Mouse (Mus musculus) NIH3T3 (cell line): Measurements from ENCODE around the gene Hoxa5.

ENCODE experiments used
- DNase-seq: peaks from one replicate; pipeline ENCODE4 v3.0.0-alpha.2; 2012; ENCODE audit warnings: low read depth

Hoxa5 gene

DNA sequence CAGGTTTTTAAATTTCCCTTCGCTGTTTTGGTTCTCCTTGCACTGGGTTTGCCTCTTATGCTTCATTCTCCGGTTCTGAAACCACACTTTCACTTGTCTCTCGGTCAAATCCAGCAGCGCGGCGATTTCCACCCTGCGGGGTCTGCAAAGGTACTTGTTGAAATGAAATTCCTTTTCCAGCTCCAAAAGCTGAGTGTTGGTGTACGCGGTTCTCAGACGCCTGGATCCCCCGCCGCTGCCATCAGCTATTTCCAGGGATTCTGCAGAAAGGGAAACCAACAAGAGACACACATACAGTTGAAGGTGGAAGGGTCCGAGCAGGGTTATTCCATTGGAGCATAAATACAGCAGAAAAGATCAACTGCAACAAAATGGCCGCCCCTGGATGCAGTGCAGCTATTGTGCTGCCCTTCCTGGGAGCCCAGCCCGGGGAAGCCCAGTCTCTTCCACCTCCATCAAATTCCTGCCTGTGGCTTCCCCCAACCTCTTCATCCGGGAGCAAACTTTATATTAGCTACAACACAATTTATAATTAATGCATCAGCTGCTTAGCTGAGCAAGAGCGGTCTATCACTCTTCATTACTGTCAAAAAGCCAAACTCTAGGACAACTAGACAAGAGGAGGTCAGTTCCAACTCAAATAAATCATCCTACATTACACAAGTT lies 40.9 kb downstream of the Hoxa5 start:
- DNase-seq: peak; percentile 84

GRCm38 (mm10) chr6:52162611-52163365 lies 41.6 kb downstream of the Hoxa5 start:
- DNase-seq: peak; percentile 58

DNA sequence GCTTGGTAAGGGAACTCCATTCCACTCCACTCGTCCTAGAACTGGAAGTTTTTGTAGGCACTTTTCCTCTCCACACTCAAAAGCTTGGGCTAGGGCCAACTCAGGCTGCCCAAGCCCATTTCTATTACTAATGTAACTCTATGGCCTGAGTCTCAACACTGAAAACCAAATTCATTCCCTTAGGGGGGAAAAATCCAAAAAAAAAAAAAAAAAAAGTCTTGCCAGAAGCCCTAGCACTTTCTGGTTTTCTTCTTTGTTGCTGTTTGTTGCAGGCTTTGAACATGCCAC lies 42.4 kb downstream of the Hoxa5 start:
- peak; percentile 88 for DNase-seq

DNA sequence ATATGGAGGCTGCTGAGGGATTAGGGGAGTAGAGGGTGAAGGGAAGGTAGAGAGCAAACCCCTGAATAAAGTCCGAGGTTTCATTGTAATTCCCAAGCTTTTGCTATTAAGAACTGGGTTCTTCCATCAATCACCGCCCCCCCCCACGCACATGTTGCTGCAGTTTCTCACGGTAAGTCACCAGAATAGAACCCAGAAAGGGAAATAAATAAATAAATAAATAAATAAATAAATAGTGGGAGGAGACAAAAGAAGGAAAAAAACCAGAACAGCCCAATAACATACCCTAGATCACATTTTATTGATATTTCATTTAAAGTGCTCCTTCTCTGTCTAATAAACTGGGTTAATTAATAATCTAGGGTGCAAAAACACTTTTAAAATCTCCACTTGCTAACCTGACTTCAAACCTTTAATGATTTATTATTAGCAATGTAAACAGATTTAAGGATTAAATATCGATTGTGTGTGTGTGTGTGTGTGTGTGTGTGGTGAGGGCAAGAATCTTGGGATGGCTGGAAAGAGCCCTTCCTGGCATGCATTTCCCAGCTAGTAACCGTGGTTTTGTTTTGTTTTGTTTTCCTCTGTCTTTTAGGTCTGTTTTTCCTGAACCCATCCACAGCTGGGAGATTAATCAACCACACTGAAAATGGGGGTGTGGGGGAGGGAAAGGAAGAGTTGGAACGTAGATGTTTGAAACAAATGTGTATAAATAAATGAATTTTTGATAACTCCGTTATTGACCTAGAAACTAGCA lies 42.9 kb downstream of the Hoxa5 start:
- DNase-seq: no peak

- peak; percentile 96 for DNase-seq
Observed at GRCm38 (mm10) chr6:52160511-52161335, 43.7 kb downstream of the Hoxa5 start.

DNA sequence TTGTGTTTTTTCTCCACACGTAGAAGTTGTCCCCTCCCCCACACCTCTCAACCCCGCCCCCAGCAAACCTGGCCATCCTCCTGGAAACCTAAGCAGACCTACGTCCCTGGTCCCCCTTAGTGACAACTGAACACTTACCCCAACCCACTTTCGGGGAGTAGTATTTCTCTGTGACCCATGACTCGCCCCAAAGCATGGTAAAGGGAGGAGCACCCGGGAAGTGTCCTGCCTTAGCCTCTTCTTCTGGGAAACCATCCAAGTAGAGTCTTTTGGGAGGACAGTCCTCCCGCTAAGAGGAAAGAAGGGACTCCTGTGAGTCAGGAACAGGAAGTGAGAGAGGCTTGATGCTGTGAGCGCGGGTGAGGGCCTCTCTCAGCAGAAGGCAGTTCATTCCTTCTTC lies 44.4 kb downstream of the Hoxa5 start:
- DNase-seq: peak; percentile 83

- DNase-seq: peak; percentile 93
Observed at GRCm38 (mm10) chr6:52159164-52159761, 45.1 kb downstream of the Hoxa5 start.

DNA sequence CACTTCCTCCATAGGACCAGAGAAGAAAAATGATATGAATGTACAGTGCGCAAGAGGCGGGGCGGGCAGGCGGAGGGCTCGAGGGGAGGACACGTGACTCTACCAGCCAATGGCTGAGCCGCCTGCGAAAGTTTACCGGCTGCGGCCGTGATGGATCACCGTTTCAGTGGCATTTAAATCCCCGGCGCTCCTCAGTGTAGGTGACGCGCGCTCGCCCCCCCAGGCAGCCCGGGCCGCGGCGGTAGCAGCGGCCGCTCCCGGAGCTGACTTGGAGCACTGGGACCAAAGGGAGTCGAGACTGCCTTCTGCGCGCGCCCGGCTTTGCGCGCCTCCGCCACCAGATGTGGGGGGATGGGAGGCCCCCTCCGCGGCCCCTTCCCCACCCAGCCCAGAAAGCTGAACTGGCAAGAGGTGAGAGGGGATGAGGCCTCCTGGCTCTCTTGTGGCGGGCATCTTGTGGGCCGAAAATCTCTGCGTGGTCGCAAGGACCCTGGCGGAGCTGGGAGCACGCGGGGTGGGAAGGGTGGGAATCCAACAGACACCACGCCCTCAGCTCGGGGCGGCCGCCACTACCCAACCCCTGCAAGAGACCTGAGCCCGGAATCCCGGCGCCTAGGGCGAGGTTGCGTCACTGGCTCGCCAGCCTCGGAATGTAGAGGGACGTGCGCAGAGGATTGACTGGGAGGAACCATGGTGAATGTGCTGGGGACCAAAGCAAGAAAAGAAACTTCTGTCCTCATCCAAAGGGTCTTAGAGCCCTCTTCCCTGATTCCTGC lies 45.9 kb downstream of the Hoxa5 start, which contains the start of gene Hoxa1:
Hoxa1 (minus strand) TSS at position 42 of the 776 bp plus-strand sequence.
- DNase-seq: peak; percentile 96

DNA sequence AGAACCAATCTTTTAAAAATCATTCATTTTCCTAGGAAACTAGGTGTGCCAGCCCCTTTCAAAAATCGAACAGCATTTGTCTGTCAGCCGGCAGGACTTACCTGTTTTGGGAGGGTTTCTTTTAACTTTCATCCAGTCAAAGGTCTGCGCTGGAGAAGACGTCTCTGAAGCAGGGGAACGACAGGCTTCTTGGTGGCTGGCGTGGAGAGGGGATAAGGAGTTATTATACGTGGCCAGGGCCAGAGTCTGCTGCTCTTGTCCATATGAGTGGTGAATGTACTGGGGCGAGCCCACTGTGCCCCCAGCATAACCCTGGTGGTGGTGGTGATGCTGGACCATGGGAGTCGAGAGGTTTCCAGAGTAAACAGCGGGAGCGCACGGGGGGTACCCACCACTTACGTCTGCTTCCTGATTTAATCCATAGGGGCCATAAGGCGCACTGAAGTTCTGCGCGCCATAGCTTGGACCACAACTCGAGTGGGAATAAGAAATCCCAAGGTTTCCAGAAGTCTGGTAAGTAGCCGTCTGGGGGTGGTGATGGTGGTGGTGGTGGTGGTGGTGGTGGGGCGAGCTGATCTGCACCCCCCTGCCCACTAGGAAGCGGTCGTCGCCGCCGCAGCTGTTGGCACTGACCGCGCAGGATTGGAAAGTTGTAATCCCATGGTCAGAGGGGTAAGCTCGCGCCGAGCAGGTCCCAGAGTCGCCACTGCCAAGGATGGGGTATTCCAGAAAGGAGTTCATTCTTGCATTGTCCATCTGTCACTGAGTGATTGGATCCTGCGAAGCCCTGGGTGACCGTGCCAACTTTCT lies 46.7 kb downstream of the Hoxa5 start:
- DNase-seq: no peak

DNA sequence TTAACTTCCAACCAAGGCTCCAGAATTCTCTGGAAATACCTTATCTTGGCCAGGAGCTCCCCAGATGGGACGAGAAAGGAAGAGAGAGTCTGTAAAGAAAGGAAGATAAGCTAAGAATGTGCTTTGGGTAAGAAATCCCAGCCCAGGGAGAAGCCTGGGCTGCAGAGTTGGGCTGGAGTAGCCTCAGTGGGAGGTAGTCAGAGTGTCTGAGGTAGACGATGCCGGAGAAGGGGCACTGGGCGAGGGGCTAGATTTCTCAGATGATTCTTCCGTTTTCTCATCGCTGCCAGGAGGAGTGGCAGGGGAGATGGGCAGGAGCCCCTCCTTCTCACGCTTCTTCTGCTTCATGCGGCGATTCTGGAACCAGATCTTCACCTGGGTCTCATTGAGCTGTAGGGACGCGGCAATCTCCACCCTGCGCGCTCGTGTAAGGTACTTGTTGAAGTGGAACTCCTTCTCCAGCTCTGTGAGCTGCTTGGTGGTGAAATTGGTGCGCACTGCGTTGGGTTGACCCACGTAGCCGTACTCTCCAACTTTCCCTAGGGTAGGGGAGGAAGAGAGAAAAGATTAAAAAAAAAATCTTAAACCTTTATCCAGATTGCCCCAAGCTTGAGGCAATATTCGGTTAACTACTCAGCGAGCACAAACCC lies 47.7 kb downstream of the Hoxa5 start:
- DNase-seq: no peak

DNA sequence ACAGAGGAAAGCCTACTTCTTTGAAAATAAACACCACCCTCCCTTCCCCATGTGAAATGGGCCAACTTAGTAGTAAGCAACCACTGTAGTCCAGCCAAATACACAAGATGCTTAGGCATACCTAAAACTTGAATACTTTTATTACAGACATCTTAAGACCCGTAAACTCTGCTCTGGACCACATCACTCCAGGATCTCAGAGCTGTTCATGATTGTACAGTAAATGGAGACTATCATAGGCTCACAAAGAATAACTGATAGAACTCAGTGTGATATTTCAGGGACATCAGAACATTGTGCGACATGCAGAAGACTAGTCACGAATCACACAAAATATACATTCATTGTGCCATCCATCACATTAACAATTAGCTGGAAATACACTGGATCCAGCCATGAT lies 48.9 kb downstream of the Hoxa5 start:
- DNase-seq: no peak

DNA sequence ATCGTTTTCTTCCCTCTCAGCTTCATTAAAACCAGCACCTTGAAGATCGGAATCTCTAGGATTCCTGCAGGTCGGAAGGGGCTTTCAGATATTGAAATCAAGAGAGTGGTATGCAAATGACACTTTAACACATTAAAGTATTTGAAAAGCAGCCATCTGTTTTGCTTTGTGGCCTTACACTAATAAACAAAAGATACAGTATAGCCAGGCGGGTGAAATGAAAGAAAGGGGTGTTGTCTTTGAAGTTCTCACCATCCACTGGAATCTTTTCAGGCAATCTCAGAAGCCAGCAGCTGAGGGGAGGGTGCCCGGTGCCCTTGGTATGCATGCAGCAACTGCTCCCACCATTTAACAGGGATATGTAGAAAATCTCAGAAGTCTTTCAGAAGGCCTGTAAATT lies 50.3 kb downstream of the Hoxa5 start:
- no peak for DNase-seq

GRCm38 (mm10) chr6:52153270-52153669 lies 51.1 kb downstream of the Hoxa5 start:
- no peak for DNase-seq

GRCm38 (mm10) chr6:52152226-52153193 lies 51.9 kb downstream of the Hoxa5 start:
- no peak for DNase-seq
